Mouse (Mus musculus) retina, adult 2 months (tissue): Measurements from ENCODE around the gene Polr1d.

Experiments
- DNase-seq: peaks from one replicate; pipeline ENCODE4 v3.0.0-alpha.2; 2012; ENCODE audit warnings: low read depth, low spot score

The Polr1d gene

GRCm38 (mm10) chr5:147055572-147056245 is 21.1 kb upstream of the Polr1d start:
- no peak for DNase-seq

- no peak for DNase-seq
Measured at GRCm38 (mm10) chr5:147056712-147057290, 20.0 kb upstream of the Polr1d start.

- DNase-seq = no peak
Measured at GRCm38 (mm10) chr5:147057626-147058414, 19.0 kb upstream of the Polr1d start.

GRCm38 (mm10) chr5:147058661-147059060 is 18.2 kb upstream of the Polr1d start:
- DNase-seq = no peak

GRCm38 (mm10) chr5:147059319-147059718 is 17.5 kb upstream of the Polr1d start:
- DNase-seq = no peak

GRCm38 (mm10) chr5:147060024-147060423 is 16.8 kb upstream of the Polr1d start:
- no peak for DNase-seq

GRCm38 (mm10) chr5:147063215-147063661 is 13.6 kb upstream of the Polr1d start:
- no peak for DNase-seq

- no peak for DNase-seq
Measured at GRCm38 (mm10) chr5:147066129-147066528, 10.7 kb upstream of the Polr1d start.

GRCm38 (mm10) chr5:147066965-147067364 is 9.9 kb upstream of the Polr1d start:
- no peak for DNase-seq

- DNase-seq = no peak
Measured at GRCm38 (mm10) chr5:147068876-147069275, 8.0 kb upstream of the Polr1d start.

- DNase-seq = no peak
Measured at GRCm38 (mm10) chr5:147070791-147071516, 5.9 kb upstream of the Polr1d start.

GRCm38 (mm10) chr5:147071886-147072285 is 5.0 kb upstream of the Polr1d start:
- no peak for DNase-seq

GRCm38 (mm10) chr5:147073805-147074204 is 3.0 kb upstream of the Polr1d start:
- no peak for DNase-seq

GRCm38 (mm10) chr5:147075103-147076025 is 1.5 kb upstream of the Polr1d start:
- DNase-seq = no peak

- DNase-seq = peak; percentile 96
Measured at GRCm38 (mm10) chr5:147076026-147076798, 638 bp upstream of the Polr1d start, which contains the start of gene Lnx2. Gene Lnx2, minus strand, starts transcription at chr5:147076586.

- peak; percentile 81 for DNase-seq
Measured at GRCm38 (mm10) chr5:147077305-147078034, 620 bp downstream of the Polr1d start.

- DNase-seq = no peak
Measured at GRCm38 (mm10) chr5:147078110-147078900, 1.5 kb downstream of the Polr1d start.

- no peak for DNase-seq
Measured at GRCm38 (mm10) chr5:147085201-147085894, 8.5 kb downstream of the Polr1d start.
